Mouse (Mus musculus): ENCODE measurements at regions not wholly inside any gene's neighbourhood (a gene's known extent, or its start where the extent isn't known, plus 50 kb on each side); places are given as distances from the start of the nearest gene placed in this dataset.

GRCm38 (mm10) chr2:117901311-117901710 is 210.4 kb upstream of the Thbs1 start:
- H3K9me3 ChIP-seq = no peaks in the 10 kb centered on the region
- H3K9ac ChIP-seq = no peak overlapping the region
- ATAC-seq (ENCODE audit: insufficient number of reproducible peaks, insufficient read depth, low FRiP score, low TSS enrichment, low read depth) = no peak
- H3K4me3 ChIP-seq = no peak overlapping the region
- no peaks in the 10 kb centered on the region for H3K4me1 ChIP-seq
- H3K27me3 ChIP-seq = no peaks in the 10 kb centered on the region
- no peak overlapping the region for H3K27ac ChIP-seq
- WGBS = 20% methylated on average over 2 of the region's 2 CpGs
- H3K4me2 ChIP-seq = no peak overlapping the region
- H3K36me3 ChIP-seq = no peaks in the 10 kb centered on the region

DNA sequence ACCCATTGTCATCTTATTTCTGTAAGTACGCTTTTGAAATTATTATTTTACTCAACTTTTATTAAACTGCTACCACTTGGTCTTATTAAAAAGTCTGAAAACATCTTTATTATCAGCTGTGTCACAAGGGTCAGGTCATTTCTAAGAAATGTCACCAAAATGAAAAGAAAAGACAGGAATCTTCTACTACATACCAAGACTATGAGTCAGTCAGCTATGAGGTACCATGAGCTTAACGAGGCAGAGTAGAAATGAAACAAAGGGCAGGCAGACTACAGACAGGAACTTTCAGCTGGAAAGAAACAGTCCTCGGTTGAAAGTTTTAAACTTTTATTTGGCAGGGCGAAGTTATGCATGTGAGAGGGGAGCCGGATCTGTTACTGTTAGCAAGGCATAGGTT is 208.8 kb upstream of the Thbs1 start:
- H3K4me3 ChIP-seq = no peak overlapping the region
- H3K4me2 ChIP-seq = no peak overlapping the region
- H3K36me3 ChIP-seq = no peaks in the 10 kb centered on the region
- no peak overlapping the region for H3K27ac ChIP-seq
- 74% methylated on average over 5 of the region's 5 CpGs for WGBS
- no peak for ATAC-seq (ENCODE audit: insufficient number of reproducible peaks, insufficient read depth, low FRiP score, low TSS enrichment, low read depth)
- no peaks in the 10 kb centered on the region for H3K4me1 ChIP-seq
- no peaks in the 10 kb centered on the region for H3K27me3 ChIP-seq
- H3K9ac ChIP-seq = no peak overlapping the region
- no peaks in the 10 kb centered on the region for H3K9me3 ChIP-seq

GRCm38 (mm10) chr2:117903705-117904104 is 208.0 kb upstream of the Thbs1 start:
- Histone ChIP-seq H3K4me1 (no peaks in the 10 kb centered on the region), H3K9me3 (no peaks in the 10 kb centered on the region), H3K36me3 (no peaks in the 10 kb centered on the region), H3K27me3 (no peaks in the 10 kb centered on the region), H3K9ac (no peak overlapping the region), H3K4me3 (no peak overlapping the region), H3K27ac (no peak overlapping the region), H3K4me2 (no peak overlapping the region)
- 83% methylated on average over 2 of the region's 2 CpGs for WGBS
- no peak for ATAC-seq (ENCODE audit: insufficient number of reproducible peaks, insufficient read depth, low FRiP score, low TSS enrichment, low read depth)

DNA sequence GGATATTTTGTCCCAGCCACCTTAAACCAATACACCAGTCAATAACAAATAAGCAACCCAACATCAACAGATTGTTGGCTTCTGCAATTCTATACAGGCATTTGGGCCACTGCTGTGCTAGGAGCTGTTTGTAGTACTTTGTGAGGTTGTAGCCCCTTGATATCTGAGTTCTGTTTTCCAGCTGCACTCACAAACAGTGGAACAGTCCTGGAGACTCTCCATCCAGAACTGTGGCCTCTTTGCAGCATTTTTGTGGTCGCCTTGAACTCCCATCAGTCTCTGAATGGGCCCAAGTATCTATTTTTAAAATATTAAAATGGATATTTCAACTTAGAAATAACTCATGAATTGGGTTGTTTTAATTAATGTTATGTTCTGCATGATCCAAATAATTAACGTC is 205.2 kb upstream of the Thbs1 start:
- WGBS = 87% methylated on average over 2 of the region's 2 CpGs

DNA sequence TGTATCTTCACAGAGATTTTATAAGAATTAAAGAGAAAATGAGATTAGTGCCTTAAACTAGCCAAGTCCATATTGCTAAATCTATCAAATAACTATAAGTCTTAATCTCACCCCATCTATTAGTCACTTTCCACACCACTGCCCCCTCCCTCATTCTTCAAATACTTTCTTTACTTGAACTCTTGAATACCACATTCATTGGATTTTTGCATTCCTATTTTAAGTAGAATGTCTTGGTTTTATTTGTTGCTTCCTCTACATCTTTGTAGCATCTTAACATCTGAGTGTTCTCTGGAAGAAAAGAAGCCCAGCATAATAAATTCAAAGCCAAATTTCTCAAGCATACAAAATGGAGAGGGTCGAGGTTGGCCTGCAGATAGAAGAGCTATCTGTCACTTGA is 200.9 kb upstream of the Thbs1 start:
- no peak for ATAC-seq (ENCODE audit: insufficient number of reproducible peaks, insufficient read depth, low FRiP score, low TSS enrichment, low read depth)
- Histone ChIP-seq H3K36me3 (no peaks in the 10 kb centered on the region), H3K4me3 (no peak overlapping the region)

More for the DNA sequence above, 205.2 kb upstream of the Thbs1 start:
- no peak for ATAC-seq (ENCODE audit: insufficient number of reproducible peaks, insufficient read depth, low FRiP score, low TSS enrichment, low read depth)
- Histone ChIP-seq H3K27me3 (no peaks in the 10 kb centered on the region), H3K27ac (no peak overlapping the region), H3K9ac (no peak overlapping the region), H3K4me2 (no peak overlapping the region), H3K4me3 (no peak overlapping the region), H3K36me3 (no peaks in the 10 kb centered on the region), H3K4me1 (no peaks in the 10 kb centered on the region), H3K9me3 (no peaks in the 10 kb centered on the region)

DNA sequence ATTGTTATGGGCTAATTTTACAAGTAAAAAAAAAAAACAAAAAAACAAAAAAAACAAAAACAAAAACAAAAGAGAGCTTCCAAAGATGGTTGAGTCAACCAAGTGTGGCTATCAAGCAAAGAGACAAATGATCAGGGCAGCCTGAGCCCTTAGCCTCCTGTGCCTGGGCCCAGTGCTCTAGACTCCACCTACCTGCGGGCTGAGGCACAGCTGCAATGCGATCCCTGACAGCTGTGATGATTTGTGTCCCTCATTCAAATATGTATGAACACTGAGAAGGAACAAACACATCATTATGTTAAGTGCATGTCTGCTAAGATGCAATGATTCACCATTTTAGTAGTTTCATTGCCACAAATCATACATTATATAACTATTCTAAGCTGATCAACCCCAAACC is 199.0 kb upstream of the Thbs1 start:
- no peaks in the 10 kb centered on the region for H3K9me3 ChIP-seq
- H3K27me3 ChIP-seq = no peaks in the 10 kb centered on the region
- H3K9ac ChIP-seq = no peak overlapping the region
- no peak for ATAC-seq (ENCODE audit: insufficient number of reproducible peaks, insufficient read depth, low FRiP score, low TSS enrichment, low read depth)
- H3K4me3 ChIP-seq = no peak overlapping the region
- WGBS = 65% methylated on average over 2 of the region's 2 CpGs
- H3K4me1 ChIP-seq = no peaks in the 10 kb centered on the region
- no peak overlapping the region for H3K4me2 ChIP-seq
- H3K36me3 ChIP-seq = no peaks in the 10 kb centered on the region
- H3K27ac ChIP-seq = no peak overlapping the region

More for the DNA sequence above, 200.9 kb upstream of the Thbs1 start:
- Histone ChIP-seq H3K27ac (no peak overlapping the region), H3K4me2 (no peak overlapping the region), H3K4me1 (no peaks in the 10 kb centered on the region), H3K9me3 (no peaks in the 10 kb centered on the region), H3K27me3 (no peaks in the 10 kb centered on the region), H3K9ac (no peak overlapping the region)
- WGBS = 68% methylated on average over 1 of the region's 1 CpGs

DNA sequence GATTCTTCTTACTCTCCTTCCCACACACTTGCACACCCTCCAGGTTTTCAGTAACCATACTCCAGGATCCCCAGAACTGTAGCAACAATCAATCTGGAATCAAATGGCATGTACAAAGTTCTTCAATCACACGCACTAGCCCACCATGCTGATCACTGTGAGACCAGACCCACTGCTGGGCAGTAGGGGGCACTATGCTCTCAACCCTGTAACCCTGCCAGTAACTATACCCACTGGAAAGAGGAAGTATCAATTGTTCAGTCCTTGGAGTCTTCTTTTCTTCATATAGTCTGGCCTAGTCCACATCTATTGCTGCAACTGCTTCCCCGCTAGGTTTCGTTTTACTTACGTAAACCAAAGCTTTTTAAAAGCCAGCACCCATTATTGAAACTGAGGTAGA is 197.8 kb upstream of the Thbs1 start:
- H3K9ac ChIP-seq = no peak overlapping the region
- no peaks in the 10 kb centered on the region for H3K9me3 ChIP-seq
- H3K4me3 ChIP-seq = no peak overlapping the region
- no peaks in the 10 kb centered on the region for H3K36me3 ChIP-seq
- no peak for ATAC-seq (ENCODE audit: insufficient number of reproducible peaks, insufficient read depth, low FRiP score, low TSS enrichment, low read depth)
- no peak overlapping the region for H3K4me2 ChIP-seq
- H3K27ac ChIP-seq = no peak overlapping the region
- 90% methylated on average over 4 of the region's 4 CpGs for WGBS
- H3K27me3 ChIP-seq = no peaks in the 10 kb centered on the region
- no peaks in the 10 kb centered on the region for H3K4me1 ChIP-seq

DNA sequence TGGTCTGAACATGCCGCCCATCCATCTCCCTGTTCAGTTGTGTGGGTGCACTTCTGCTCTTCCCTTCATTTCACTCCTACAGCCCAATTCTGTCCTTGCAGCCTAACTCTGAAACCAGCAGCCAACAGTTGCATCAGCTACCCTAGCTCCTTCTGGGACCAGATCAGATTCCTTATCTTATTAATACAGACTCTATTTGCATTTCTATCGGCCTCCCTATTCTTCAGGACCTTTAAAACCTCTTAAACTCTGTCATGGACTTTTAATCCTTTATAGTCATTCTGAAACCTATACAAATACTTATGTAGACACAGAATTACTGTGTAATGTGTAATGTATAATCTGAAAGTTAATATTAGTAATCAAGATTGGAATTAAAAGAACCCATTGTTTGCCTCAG is 195.9 kb upstream of the Thbs1 start:
- no peak for ATAC-seq (ENCODE audit: insufficient number of reproducible peaks, insufficient read depth, low FRiP score, low TSS enrichment, low read depth)
- no peaks in the 10 kb centered on the region for H3K9me3 ChIP-seq
- H3K36me3 ChIP-seq = no peaks in the 10 kb centered on the region
- no peak overlapping the region for H3K9ac ChIP-seq
- H3K27ac ChIP-seq = no peak overlapping the region
- WGBS = 88% methylated on average over 2 of the region's 2 CpGs
- no peak overlapping the region for H3K4me3 ChIP-seq
- no peaks in the 10 kb centered on the region for H3K4me1 ChIP-seq
- no peak overlapping the region for H3K4me2 ChIP-seq
- no peaks in the 10 kb centered on the region for H3K27me3 ChIP-seq

DNA sequence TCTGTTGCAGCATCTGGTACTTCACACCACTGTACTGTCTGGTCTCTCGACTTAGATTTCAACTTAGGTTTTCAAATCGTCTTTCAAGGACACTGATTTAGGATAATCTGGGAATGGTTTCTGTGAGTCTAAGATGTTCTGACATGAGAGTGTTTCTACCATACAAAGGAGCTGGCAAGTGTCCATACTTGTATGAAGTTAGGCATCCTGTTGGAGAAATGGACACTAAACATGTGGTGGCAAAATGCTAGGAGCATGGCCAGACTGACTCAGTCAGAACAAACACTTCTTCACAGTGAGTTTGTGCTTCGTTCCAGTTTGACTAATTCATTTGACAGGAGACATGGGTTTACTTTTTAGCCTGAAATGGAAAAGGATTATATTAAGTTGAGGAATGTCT is 194.5 kb upstream of the Thbs1 start:
- no peaks in the 10 kb centered on the region for H3K9me3 ChIP-seq
- H3K27ac ChIP-seq = no peak overlapping the region
- H3K36me3 ChIP-seq = no peaks in the 10 kb centered on the region
- 55% methylated on average over 3 of the region's 3 CpGs for WGBS
- no peak overlapping the region for H3K9ac ChIP-seq
- H3K4me3 ChIP-seq = no peak overlapping the region
- H3K27me3 ChIP-seq = no peaks in the 10 kb centered on the region
- no peak overlapping the region for H3K4me2 ChIP-seq
- H3K4me1 ChIP-seq = no peaks in the 10 kb centered on the region
- no peak for ATAC-seq (ENCODE audit: insufficient number of reproducible peaks, insufficient read depth, low FRiP score, low TSS enrichment, low read depth)

GRCm38 (mm10) chr2:117924877-117925276 is 186.8 kb upstream of the Thbs1 start:
- no peak for ATAC-seq (ENCODE audit: insufficient number of reproducible peaks, insufficient read depth, low FRiP score, low TSS enrichment, low read depth)
- no peak overlapping the region for H3K27ac ChIP-seq
- H3K9ac ChIP-seq = no peak overlapping the region
- H3K27me3 ChIP-seq = no peaks in the 10 kb centered on the region
- no peaks in the 10 kb centered on the region for H3K9me3 ChIP-seq
- H3K36me3 ChIP-seq = no peaks in the 10 kb centered on the region
- no peak overlapping the region for H3K4me2 ChIP-seq
- 22% methylated on average over 5 of the region's 5 CpGs for WGBS
- no peak overlapping the region for H3K4me3 ChIP-seq
- H3K4me1 ChIP-seq = 0 out of 2 replicates have a peak, but pooled peaks cover 9% of the 10 kb centered on the region

DNA sequence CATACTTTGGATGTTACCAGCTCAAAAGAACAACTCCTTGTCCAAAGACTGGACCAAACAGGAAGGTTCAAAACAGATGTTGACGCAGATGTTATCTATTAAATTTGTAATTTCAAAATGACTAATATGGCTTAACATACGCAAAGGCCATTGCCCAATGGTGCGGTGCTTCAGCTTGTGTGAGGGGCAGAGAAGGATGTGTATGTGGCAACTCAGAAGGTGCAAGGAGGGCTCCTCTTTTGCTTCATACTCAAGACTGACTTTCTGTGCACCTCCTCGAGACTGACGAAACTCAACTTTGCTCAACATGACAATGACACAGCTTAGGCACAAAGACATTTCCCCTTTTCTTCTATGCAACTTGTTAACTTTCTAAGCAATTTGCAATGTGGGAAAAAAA is 186.3 kb upstream of the Thbs1 start:
- Histone ChIP-seq H3K27me3 (no peaks in the 10 kb centered on the region), H3K4me1 (0 out of 2 replicates have a peak, but pooled peaks cover 9% of the 10 kb centered on the region), H3K9ac (no peak overlapping the region), H3K9me3 (no peaks in the 10 kb centered on the region), H3K36me3 (no peaks in the 10 kb centered on the region), H3K27ac (no peak overlapping the region), H3K4me3 (no peak overlapping the region), H3K4me2 (no peak overlapping the region)
- ATAC-seq (ENCODE audit: insufficient number of reproducible peaks, insufficient read depth, low FRiP score, low TSS enrichment, low read depth) = no peak
- 73% methylated on average over 5 of the region's 5 CpGs for WGBS

DNA sequence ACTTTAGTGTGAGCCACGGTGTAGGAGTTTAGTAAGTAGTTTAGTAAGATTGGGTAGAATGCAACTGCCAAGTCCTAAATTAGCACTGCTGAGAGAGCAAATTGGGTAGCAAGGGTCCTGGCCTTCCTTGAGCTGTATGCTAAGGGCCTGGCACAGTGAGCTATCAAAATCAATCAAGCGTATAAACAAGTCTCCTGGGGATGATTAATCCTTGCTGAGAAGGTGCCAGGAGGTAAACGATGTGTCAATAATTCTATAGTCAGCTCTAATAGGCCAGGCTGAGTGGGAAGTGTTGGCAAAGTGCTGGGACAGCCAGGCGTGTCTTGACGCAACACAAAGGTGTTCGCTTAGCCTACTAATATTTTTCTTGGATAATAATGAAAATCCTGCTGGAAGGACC is 183.6 kb upstream of the Thbs1 start:
- ATAC-seq (ENCODE audit: insufficient number of reproducible peaks, insufficient read depth, low FRiP score, low TSS enrichment, low read depth) = no peak
- H3K4me2 ChIP-seq = no peak overlapping the region
- H3K9me3 ChIP-seq = no peaks in the 10 kb centered on the region
- H3K9ac ChIP-seq = no peak overlapping the region
- H3K27me3 ChIP-seq = no peaks in the 10 kb centered on the region
- H3K36me3 ChIP-seq = no peaks in the 10 kb centered on the region
- WGBS = 79% methylated on average over 6 of the region's 6 CpGs
- H3K4me1 ChIP-seq = 0 out of 2 replicates have a peak, but pooled peaks cover 9% of the 10 kb centered on the region
- H3K27ac ChIP-seq = no peak overlapping the region
- H3K4me3 ChIP-seq = no peak overlapping the region

DNA sequence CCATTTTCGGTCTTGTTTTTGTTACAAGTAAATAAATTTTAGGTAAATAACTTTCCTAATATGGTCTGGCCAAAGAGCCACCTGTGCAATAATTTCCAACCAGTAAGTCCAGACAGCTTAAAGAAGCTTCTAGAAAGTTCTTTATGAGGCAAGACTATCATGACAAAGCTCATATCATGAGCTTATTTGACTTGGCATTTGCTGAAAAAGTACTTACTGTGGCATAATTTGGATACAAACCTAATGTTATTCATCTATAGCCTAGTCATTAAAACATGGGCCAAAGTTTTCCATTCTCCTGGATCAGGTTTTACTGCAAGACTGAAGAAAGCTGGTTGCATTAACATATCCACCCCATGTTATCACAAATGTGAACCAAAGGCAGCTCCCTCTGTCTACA is 182.1 kb upstream of the Thbs1 start:
- no peak for ATAC-seq (ENCODE audit: insufficient number of reproducible peaks, insufficient read depth, low FRiP score, low TSS enrichment, low read depth)
- WGBS = 65% methylated on average over 1 of the region's 1 CpGs
- no peaks in the 10 kb centered on the region for H3K27me3 ChIP-seq
- no peak overlapping the region for H3K4me3 ChIP-seq
- no peaks in the 10 kb centered on the region for H3K9me3 ChIP-seq
- no peaks in the 10 kb centered on the region for H3K36me3 ChIP-seq
- no peak overlapping the region for H3K27ac ChIP-seq
- H3K4me2 ChIP-seq = no peak overlapping the region
- 0 out of 2 replicates have a peak, but pooled peaks cover 9% of the 10 kb centered on the region for H3K4me1 ChIP-seq
- H3K9ac ChIP-seq = no peak overlapping the region
